Mouse (Mus musculus) MEL (cell line): ENCODE data around the gene Cope. TPM values are rescaled to one million over a fixed set of nuclear protein-coding genes. Genes with fewer than 3 reads are reported as not detected.

Source experiments
- DNase-seq: peaks from one replicate; pipeline ENCODE4 v3.0.0; 2011; ENCODE audit warnings: low read depth, low spot score
- H3K27ac ChIP-seq: 2 replicates; pipeline ENCODE4 v1.5.1; 2012; ENCODE audit warnings: low read depth, mild to moderate bottlenecking, control low read depth, low read length, moderate library complexity; ENCODE audit not compliant: control insufficient read depth
- H3K27me3 ChIP-seq, 2 experiments: fragments of 150-350 bp in 1 of 2; sonication (generic) in 1 of 2; 2 replicates each; pipeline ENCODE4 v1.6.1; 2012; ENCODE audit warnings: low read length in 2 of 2, mild to moderate bottlenecking in 2 of 2, improper control_type of control experiment in 1 of 2, moderate library complexity in 1 of 2; ENCODE audit not compliant: insufficient read depth in 2 of 2, control insufficient read depth in 1 of 2
- H3K36me3 ChIP-seq, 2 experiments: 2 replicates each; pipeline ENCODE4 v1.6.1; 2012 to 2014; ENCODE audit warnings: low read length in 2 of 2, improper control_type of control experiment in 1 of 2, inconsistent platforms in 1 of 2, mild to moderate bottlenecking in 1 of 2; ENCODE audit not compliant: insufficient read depth in 2 of 2, control insufficient read depth in 1 of 2
- H3K4me1 ChIP-seq, 2 experiments: fragments of 150-350 bp in 1 of 2; sonication (generic) in 1 of 2; 2 replicates each; pipeline ENCODE4 v1.6.1; 2012; ENCODE audit warnings: low read length in 2 of 2, improper control_type of control experiment in 1 of 2, mild to moderate bottlenecking in 1 of 2; ENCODE audit not compliant: insufficient read depth in 2 of 2, control insufficient read depth in 1 of 2
- H3K4me3 ChIP-seq, 2 experiments: fragments of 150-350 bp in 1 of 2; sonication (generic) in 1 of 2; 2 replicates each; pipeline ENCODE4 v1.5.1; 2012; ENCODE audit warnings: low read depth in 2 of 2, low read length in 2 of 2, mild to moderate bottlenecking in 2 of 2, moderate library complexity in 2 of 2, control low read depth in 1 of 2, improper control_type of control experiment in 1 of 2; ENCODE audit not compliant: control insufficient read depth in 1 of 2, insufficient read depth in 1 of 2
- H3K79me2 ChIP-seq: 2 replicates; pipeline ENCODE4 v1.6.1; 2012; ENCODE audit warnings: mild to moderate bottlenecking, low read length, moderate library complexity; ENCODE audit not compliant: control insufficient read depth, poor library complexity, insufficient read depth
- H3K9ac ChIP-seq: 2 replicates; pipeline ENCODE4 v1.6.1; 2012; ENCODE audit warnings: low read depth, mild to moderate bottlenecking, control low read depth, low read length, moderate library complexity; ENCODE audit not compliant: control insufficient read depth, poor library complexity, severe bottlenecking
- H3K9me3 ChIP-seq: fragments of 150-350 bp; sonication (generic); replicated peaks from 2 replicates; pipeline ENCODE4 v1.6.1; 2012; ENCODE audit warnings: mild to moderate bottlenecking, low read length, improper control_type of control experiment, moderate library complexity; ENCODE audit not compliant: insufficient read depth
- BHLHE40 ChIP-seq: IDR thresholded peaks from 2 replicates; pipeline ENCODE4 v1.6.1; 2012; ENCODE audit warnings: low read depth, mild to moderate bottlenecking, inconsistent platforms, low read length, improper control_type of control experiment, borderline replicate concordance
- CHD1 ChIP-seq: IDR thresholded peaks from 2 replicates; pipeline ENCODE4 v1.6.1; 2012; ENCODE audit warnings: low read depth, mild to moderate bottlenecking, inconsistent platforms, low read length, improper control_type of control experiment
- CHD2 ChIP-seq: IDR thresholded peaks from 2 replicates; pipeline ENCODE4 v1.6.1; 2011; ENCODE audit warnings: low read length, improper control_type of control experiment
- CTCF ChIP-seq, 3 experiments: IDR thresholded peaks in 2 of 3; conservative IDR thresholded peaks in 1 of 3; 2 replicates each; pipeline ENCODE4 v1.5.1; 2011 to 2012; ENCODE audit warnings: low read length in 3 of 3, low read depth in 2 of 3, mild to moderate bottlenecking in 2 of 3, improper control_type of control experiment in 1 of 3, inconsistent platforms in 1 of 3, mixed read lengths in 1 of 3, moderate library complexity in 1 of 3; ENCODE audit not compliant: control insufficient read depth in 1 of 3, insufficient read depth in 1 of 3, poor library complexity in 1 of 3, severe bottlenecking in 1 of 3
- EP300 ChIP-seq, 2 experiments: IDR thresholded peaks; 2 replicates each; pipeline ENCODE4 v1.6.1; 2011; ENCODE audit warnings: improper control_type of control experiment in 2 of 2, low read length in 2 of 2, low read depth in 1 of 2, mild to moderate bottlenecking in 1 of 2
- ETS1 ChIP-seq: IDR thresholded peaks from 2 replicates; pipeline ENCODE4 v1.6.1; 2012; ENCODE audit warnings: low read depth, mild to moderate bottlenecking, inconsistent platforms, low read length, improper control_type of control experiment, moderate library complexity
- GATA1 ChIP-seq: IDR thresholded peaks from 2 replicates; pipeline ENCODE4 v1.6.1; 2011; ENCODE audit warnings: low read depth, low read length, improper control_type of control experiment
- HCFC1 ChIP-seq: IDR thresholded peaks from 2 replicates; pipeline ENCODE4 v1.6.1; 2012; ENCODE audit warnings: low read depth, mild to moderate bottlenecking, inconsistent platforms, low read length, improper control_type of control experiment, moderate library complexity
- JUND ChIP-seq: IDR thresholded peaks from 2 replicates; pipeline ENCODE4 v1.6.1; 2011; ENCODE audit warnings: low read depth, mild to moderate bottlenecking, improper control_type of control experiment, low read length
- KAT2A ChIP-seq: conservative IDR thresholded peaks from 2 replicates; pipeline ENCODE4 v1.6.1; 2012; ENCODE audit warnings: low read depth, low read length, improper control_type of control experiment, inconsistent platforms
- MAX ChIP-seq: IDR thresholded peaks from 2 replicates; pipeline ENCODE4 v1.6.1; 2011; ENCODE audit warnings: low read length, improper control_type of control experiment
- MXI1 ChIP-seq: IDR thresholded peaks from 2 replicates; pipeline ENCODE4 v1.6.1; 2011; ENCODE audit warnings: mild to moderate bottlenecking, low read depth, low read length, improper control_type of control experiment
- MYB ChIP-seq: IDR thresholded peaks from 2 replicates; pipeline ENCODE4 v1.6.1; 2011; ENCODE audit warnings: mild to moderate bottlenecking, low read depth, low read length, improper control_type of control experiment
- MYC ChIP-seq: IDR thresholded peaks from 2 replicates; pipeline ENCODE4 v1.6.1; 2011; ENCODE audit warnings: low read depth, mild to moderate bottlenecking, low read length, improper control_type of control experiment, moderate library complexity
- NELFE ChIP-seq: IDR thresholded peaks from 2 replicates; pipeline ENCODE4 v1.6.1; 2011; ENCODE audit warnings: low read depth, low read length, improper control_type of control experiment
- NRF1 ChIP-seq: IDR thresholded peaks from 2 replicates; pipeline ENCODE4 v1.6.1; 2014; ENCODE audit warnings: low read depth, mild to moderate bottlenecking, inconsistent platforms, low read length, improper control_type of control experiment, moderate library complexity; ENCODE audit not compliant: poor library complexity, insufficient read depth, severe bottlenecking
- POLR2A ChIP-seq, 2 experiments: IDR thresholded peaks; 2 replicates each; pipeline ENCODE4 v1.6.1; 2011 to 2012; ENCODE audit warnings: low read length in 2 of 2, mild to moderate bottlenecking in 2 of 2, control low read depth in 1 of 2, improper control_type of control experiment in 1 of 2, low read depth in 1 of 2, moderate library complexity in 1 of 2; ENCODE audit not compliant: control insufficient read depth in 1 of 2, insufficient read depth in 1 of 2, poor library complexity in 1 of 2
- POLR2AphosphoS2 ChIP-seq: IDR thresholded peaks from 2 replicates; pipeline ENCODE4 v1.6.1; 2011; ENCODE audit warnings: low read length, improper control_type of control experiment
- POLR2AphosphoS5 ChIP-seq: IDR thresholded peaks from 2 replicates; pipeline ENCODE4 v1.6.1; 2012; ENCODE audit warnings: low read depth, borderline replicate concordance, mild to moderate bottlenecking, inconsistent platforms, low read length, moderate library complexity, mixed read lengths
- RAD21 ChIP-seq: IDR thresholded peaks from 2 replicates; pipeline ENCODE4 v1.6.1; 2011; ENCODE audit warnings: mild to moderate bottlenecking, low read depth, low read length, improper control_type of control experiment
- TAL1 ChIP-seq: IDR thresholded peaks from 2 replicates; pipeline ENCODE4 v1.6.1; 2012; ENCODE audit warnings: mild to moderate bottlenecking, inconsistent platforms, low read length, moderate library complexity, mixed read lengths
- TBP ChIP-seq: IDR thresholded peaks from 2 replicates; pipeline ENCODE4 v1.8.0; 2011; ENCODE audit warnings: low read depth, low read length, improper control_type of control experiment
- TCF12 ChIP-seq: IDR thresholded peaks from 2 replicates; pipeline ENCODE4 v1.6.1; 2014; ENCODE audit warnings: low read depth, mild to moderate bottlenecking, inconsistent platforms, low read length, improper control_type of control experiment, moderate library complexity
- USF1 ChIP-seq: IDR thresholded peaks from 2 replicates; pipeline ENCODE4 v1.6.1; 2014; ENCODE audit warnings: low read depth, mild to moderate bottlenecking, inconsistent platforms, low read length, improper control_type of control experiment, moderate library complexity
- USF2 ChIP-seq, 2 experiments: IDR thresholded peaks; 2 replicates each; pipeline ENCODE4 v1.6.1; 2011 to 2012; ENCODE audit warnings: improper control_type of control experiment in 2 of 2, low read length in 2 of 2, borderline replicate concordance in 1 of 2, inconsistent platforms in 1 of 2, low read depth in 1 of 2, mild to moderate bottlenecking in 1 of 2; ENCODE audit not compliant: insufficient read depth in 1 of 2
- ZC3H11A ChIP-seq: IDR thresholded peaks from 2 replicates; pipeline ENCODE4 v1.6.1; 2012; ENCODE audit warnings: low read depth, mild to moderate bottlenecking, inconsistent platforms, low read length, improper control_type of control experiment
- ZKSCAN1 ChIP-seq: IDR thresholded peaks from 2 replicates; pipeline ENCODE4 v1.6.1; 2012; ENCODE audit warnings: low read depth, mild to moderate bottlenecking, inconsistent platforms, low read length, improper control_type of control experiment, moderate library complexity
- polyA plus RNA-seq, 2 experiments: library from polyadenylated mRNA; stranded (reverse) in 1 of 2; unstranded in 1 of 2; fragments of >175 nt in 1 of 2; fragments of >200 nt in 1 of 2; gene quantifications; 2 replicates each; pipeline versions ENCODE4 v1.2.1 to v1.2.4; 2012; ENCODE audit warnings: low replicate concordance in 2 of 2, low read depth in 1 of 2; ENCODE audit not compliant: insufficient read length in 2 of 2, insufficient read depth in 1 of 2, missing spikeins in 1 of 2
- total RNA-seq: library from RNA; depleted of rRNA; stranded (reverse); fragments of 300-350 nt; gene quantifications from 2 replicates; pipeline ENCODE4 v1.2.3, GENCODE M21; 2012

Cope gene
- total and polyA plus RNA-seq, 3 experiments = 132 to 232 TPM; not detected in 1

- H3K27me3 ChIP-seq = no peaks in the 10 kb centered on the region
- TF ChIP-seq MAX (no peak), USF2 (IDR thresholded peaks at IDR 0.05; ENCODE audit: borderline replicate concordance in 1 of 2, insufficient read depth in 1 of 2, low read depth in 1 of 2, low read length in 2 of 2) (no peak), EP300 (IDR thresholded peaks at IDR 0.05; ENCODE audit: low read depth in 1 of 2, low read length in 2 of 2) (no peak), CHD1 (no peak), RAD21 (no peak), ZC3H11A (no peak), TAL1 (no peak), POLR2AphosphoS2 (no peak), POLR2A (IDR thresholded peaks at IDR 0.05; ENCODE audit: control insufficient read depth in 1 of 2, insufficient read depth in 1 of 2, low read depth in 1 of 2, low read length in 2 of 2, poor library complexity in 1 of 2) (no peak), USF1 (no peak), NELFE (no peak), MYB (no peak), JUND (no peak), BHLHE40 (no peak), MYC (no peak), KAT2A (no peak), GATA1 (no peak)
- no peak overlapping the region for H3K27ac ChIP-seq
- peaks cover 50% of the 10 kb centered on the region for H3K79me2 ChIP-seq
- no peak overlapping the region for H3K9ac ChIP-seq
- no peak for DNase-seq
- H3K4me1 ChIP-seq = peaks cover 7 to 21% of the 10 kb centered on the region in 2 experiments
- H3K36me3 ChIP-seq = peaks cover 13 to 35% of the 10 kb centered on the region in 2 experiments
- no peaks in the 10 kb centered on the region for H3K9me3 ChIP-seq
- H3K4me3 ChIP-seq = no peak overlapping the region
These were observed 42.0 kb downstream of the Cope start for GRCm38 (mm10) chr8:70344279-70344678.

GRCm38 (mm10) chr8:70347443-70347842 lies 45.1 kb downstream of the Cope start:
- Histone ChIP-seq H3K9me3 (no peaks in the 10 kb centered on the region), H3K79me2 (peaks cover 81% of the 10 kb centered on the region), H3K36me3 (peaks cover 26 to 27% of the 10 kb centered on the region in 2 experiments), H3K9ac (no peak overlapping the region), H3K4me3 (no peak overlapping the region), H3K4me1 (peaks cover 7 to 29% of the 10 kb centered on the region in 2 experiments), H3K27me3 (no peaks in the 10 kb centered on the region), H3K27ac (no peak overlapping the region)
- no peak for TF ChIP-seq POLR2AphosphoS2
- TF ChIP-seq CHD1 = no peak
- no peak for TF ChIP-seq BHLHE40
- TF ChIP-seq TBP = no peak
- TF ChIP-seq CTCF (IDR thresholded peaks at IDR 0.05 in 2 of 3, conservative IDR thresholded peaks at IDR 0.05 in 1 of 3; ENCODE audit: control insufficient read depth in 1 of 3, insufficient read depth in 1 of 3, low read depth in 2 of 3, low read length in 3 of 3, poor library complexity in 1 of 3, severe bottlenecking in 1 of 3) = no peak
- no peak for TF ChIP-seq GATA1
- no peak for TF ChIP-seq POLR2AphosphoS5
- no peak for TF ChIP-seq HCFC1
- TF ChIP-seq TCF12 = no peak
- TF ChIP-seq MXI1 = no peak
- no peak for TF ChIP-seq MYC
- TF ChIP-seq MAX = no peak
- no peak for TF ChIP-seq KAT2A
- TF ChIP-seq ZKSCAN1 = no peak
- no peak for TF ChIP-seq NRF1
- TF ChIP-seq ETS1 = no peak
- TF ChIP-seq USF1 = no peak
- TF ChIP-seq MYB = no peak
- TF ChIP-seq JUND = no peak
- no peak for TF ChIP-seq CHD2
- DNase-seq = no peak
